Mouse (Mus musculus) inflammation-experienced regulatory T-cells, adult 6 months (primary cell): ENCODE measurements around the gene Abcc4. TPM values are rescaled to one million over a fixed set of nuclear protein-coding genes. Genes with fewer than 3 reads are reported as not detected.
A peak's percentile ranks its signal among the peaks of the same experiment; 100 is the strongest.

ENCODE experiments used
- ATAC-seq: one replicate; pipeline ENCODE4 v1.8.0; 2017
- polyA plus RNA-seq, 3 experiments: library from polyadenylated mRNA; unstranded; fragments of 100-300 nt; shearing (Covaris generic); gene quantifications; one replicate each; pipeline ENCODE4 v1.2.1; 2017

Abcc4 gene
- polyA plus RNA-seq, 3 experiments from 2014 or later: 7.2 to 9.6 (median 8.2) TPM

GRCm38 (mm10) chr14:118635493-118636183 is 70.4 kb downstream of the Abcc4 start:
- no peak for ATAC-seq

- ATAC-seq: no peak
Measured at GRCm38 (mm10) chr14:118629649-118630048, 76.4 kb downstream of the Abcc4 start.

GRCm38 (mm10) chr14:118621449-118621789 is 84.6 kb downstream of the Abcc4 start:
- ATAC-seq: no peak

GRCm38 (mm10) chr14:118620773-118621448 is 85.1 kb downstream of the Abcc4 start:
- ATAC-seq: no peak

- ATAC-seq: peak; percentile 72
Measured at GRCm38 (mm10) chr14:118616698-118617311, 89.2 kb downstream of the Abcc4 start.

GRCm38 (mm10) chr14:118613734-118614133 is 92.3 kb downstream of the Abcc4 start:
- ATAC-seq: no peak

GRCm38 (mm10) chr14:118611714-118612113 is 94.3 kb downstream of the Abcc4 start:
- no peak for ATAC-seq

- ATAC-seq: no peak
Measured at GRCm38 (mm10) chr14:118610786-118611185, 95.2 kb downstream of the Abcc4 start.

GRCm38 (mm10) chr14:118608816-118609465 is 97.1 kb downstream of the Abcc4 start:
- no peak for ATAC-seq

GRCm38 (mm10) chr14:118608317-118608716 is 97.7 kb downstream of the Abcc4 start:
- ATAC-seq: no peak

- no peak for ATAC-seq
Measured at GRCm38 (mm10) chr14:118606476-118606875, 99.5 kb downstream of the Abcc4 start.

- no peak for ATAC-seq
Measured at GRCm38 (mm10) chr14:118604903-118605302, 101.1 kb downstream of the Abcc4 start.

GRCm38 (mm10) chr14:118602031-118602430 is 104.0 kb downstream of the Abcc4 start:
- ATAC-seq: no peak

- no peak for ATAC-seq
Measured at GRCm38 (mm10) chr14:118600746-118601145, 105.3 kb downstream of the Abcc4 start.

- ATAC-seq: no peak
Measured at GRCm38 (mm10) chr14:118598757-118599156, 107.3 kb downstream of the Abcc4 start.

GRCm38 (mm10) chr14:118594463-118594862 is 111.6 kb downstream of the Abcc4 start:
- no peak for ATAC-seq

GRCm38 (mm10) chr14:118591477-118592403 is 114.3 kb downstream of the Abcc4 start:
- no peak for ATAC-seq

GRCm38 (mm10) chr14:118582333-118582941 is 123.6 kb downstream of the Abcc4 start:
- ATAC-seq: no peak

GRCm38 (mm10) chr14:118581673-118582072 is 124.3 kb downstream of the Abcc4 start:
- no peak for ATAC-seq

- no peak for ATAC-seq
Measured at GRCm38 (mm10) chr14:118579013-118579728, 126.8 kb downstream of the Abcc4 start.

GRCm38 (mm10) chr14:118577895-118578294 is 128.1 kb downstream of the Abcc4 start:
- no peak for ATAC-seq
